Mouse (Mus musculus) fibroblast of lung, adult 2 months (primary cell): ENCODE measurements around the gene Olfr459.

Experiments
- DNase-seq: peaks from one replicate; pipeline ENCODE4 v3.0.0-alpha.2; 2011; ENCODE audit warnings: low read depth

Olfr459 gene

GRCm38 (mm10) chr6:41775077-41775476, at the start of gene Olfr459:
Gene Olfr459, minus strand, starts transcription at chr6:41775177.
- DNase-seq = no peak

GRCm38 (mm10) chr6:41824086-41824485, 49.1 kb upstream of the Olfr459 start:
- no peak for DNase-seq

- DNase-seq = no peak
These were observed 11.7 kb upstream of the Olfr459 start for GRCm38 (mm10) chr6:41786700-41787099.

GRCm38 (mm10) chr6:41775721-41776120, 744 bp upstream of the Olfr459 start:
- no peak for DNase-seq

- DNase-seq = no peak
These were observed 5.1 kb downstream of the Olfr459 start for GRCm38 (mm10) chr6:41769872-41770271.

GRCm38 (mm10) chr6:41764306-41764705, 10.7 kb downstream of the Olfr459 start:
- no peak for DNase-seq

- no peak for DNase-seq
These were observed 12.6 kb downstream of the Olfr459 start for GRCm38 (mm10) chr6:41762370-41762757.

- peak; percentile 17 for DNase-seq
These were observed 13.1 kb downstream of the Olfr459 start for GRCm38 (mm10) chr6:41761702-41762369.

GRCm38 (mm10) chr6:41759618-41760017, 15.4 kb downstream of the Olfr459 start:
- no peak for DNase-seq

- no peak for DNase-seq
These were observed 16.6 kb downstream of the Olfr459 start for GRCm38 (mm10) chr6:41758421-41758820.

- DNase-seq = no peak
These were observed 17.8 kb downstream of the Olfr459 start for GRCm38 (mm10) chr6:41757199-41757598.

GRCm38 (mm10) chr6:41754626-41755025, 20.4 kb downstream of the Olfr459 start:
- no peak for DNase-seq

GRCm38 (mm10) chr6:41744664-41745392, 30.1 kb downstream of the Olfr459 start:
- no peak for DNase-seq

- no peak for DNase-seq
These were observed 33.9 kb downstream of the Olfr459 start for GRCm38 (mm10) chr6:41741101-41741500.

GRCm38 (mm10) chr6:41734719-41735470, 40.1 kb downstream of the Olfr459 start:
- DNase-seq = no peak

- no peak for DNase-seq
These were observed 46.9 kb downstream of the Olfr459 start for GRCm38 (mm10) chr6:41727989-41728609.

- DNase-seq = no peak
These were observed 53.5 kb downstream of the Olfr459 start for GRCm38 (mm10) chr6:41721430-41721829.
